Mouse (Mus musculus): ENCODE measurements around the gene Yeats4.

GRCm38 (mm10) chr10:117173566-117174438 lies 50.5 kb downstream of the Yeats4 start:
- no peak for TF ChIP-seq POLR2A (IDR thresholded peaks at IDR 0.05; ENCODE audit: control insufficient read depth, low read depth, low read length)
- TF ChIP-seq CTCF (IDR thresholded peaks at IDR 0.05; ENCODE audit: control insufficient read depth, insufficient read depth, insufficient replicate concordance, low read depth, low read length), result no peak
